Mouse (Mus musculus): Measurements from ENCODE around the gene Gm10096. TPM values are rescaled to one million over a fixed set of nuclear protein-coding genes. Genes with fewer than 3 reads are reported as not detected.
"Not testable (repeated sequence)": the region's sequence is repeated elsewhere in the genome, so short reads cannot be mapped to it uniquely, and the experiment has no call there.

The Gm10096 gene
- not detected in 2 replicates for polyA plus RNA-seq (2015; fragmentation: Nextera tagmentation; extraction: Ambion mirVana)

DNA sequence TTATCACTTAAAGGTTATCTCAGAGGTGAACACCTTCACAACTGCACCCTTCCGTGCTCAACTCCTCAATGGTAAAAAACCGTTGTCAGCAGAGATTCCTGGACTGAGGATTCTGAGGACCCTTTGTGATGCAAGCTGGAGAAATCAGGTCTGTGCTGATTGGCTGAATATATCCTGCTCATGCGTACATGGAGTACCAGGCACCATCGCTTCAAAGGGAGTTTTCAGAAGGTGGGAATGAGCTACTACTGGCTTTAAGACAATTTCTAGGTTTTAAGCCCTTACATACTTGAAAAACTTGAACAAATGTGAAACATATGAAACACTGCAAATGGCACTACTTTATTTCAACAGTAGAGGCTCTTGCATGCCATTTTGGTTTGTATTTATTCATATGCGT lies at the start of gene Gm10096:
Gene Gm10096 (minus strand): TSS at position 101 of the 400 bp plus-strand sequence.
- H3K27ac ChIP-seq (replicated peaks); ATAC-seq (ENCODE audit: low read depth); H3K4me3 ChIP-seq; H3K36me3 ChIP-seq; H3K27me3 ChIP-seq; H3K9ac ChIP-seq; H3K4me1 ChIP-seq (replicated peaks); H3K9me3 ChIP-seq; H3K4me2 ChIP-seq: not testable (repeated sequence)
- WGBS: no CpG with 5 or more reads among the region's 5 CpGs
